Mouse (Mus musculus) bone marrow, adult 2 months (tissue): ENCODE data around the gene Hoxb4.

Experiments
- CTCF ChIP-seq: fragments of 200-500 bp; IDR thresholded peaks from 2 replicates; pipeline ENCODE4 v1.5.1; 2011; ENCODE audit warnings: low read length, control low read depth; ENCODE audit not compliant: control insufficient read depth, insufficient read depth
- POLR2A ChIP-seq: fragments of 200-500 bp; IDR thresholded peaks from 2 replicates; pipeline ENCODE4 v1.6.1; 2011; ENCODE audit warnings: low read depth, mild to moderate bottlenecking, control low read depth, low read length, borderline replicate concordance; ENCODE audit not compliant: control insufficient read depth

- TF ChIP-seq CTCF (no peak), POLR2A (no peak)
These were observed 51.1 kb downstream of the Hoxb4 start for GRCm38 (mm10) chr11:96369140-96369539.
